Mouse (Mus musculus): ENCODE measurements around the gene Olfr559. TPM values are rescaled to one million over a fixed set of nuclear protein-coding genes. Genes with fewer than 3 reads are reported as not detected.

Gene Olfr559
- polyA plus RNA-seq (2012; rRNA removed) = not detected in 2 replicates

GRCm38 (mm10) chr7:102727391-102727790 is at the start of gene Olfr559:
TSS of gene Olfr559 (minus strand) at chr7:102727491.

GRCm38 (mm10) chr7:102770921-102771320 is 43.6 kb upstream of the Olfr559 start, which contains the start of gene Olfr561:
TSS of gene Olfr561 (plus strand) at chr7:102771221.

GRCm38 (mm10) chr7:102759266-102759665 is 32.0 kb upstream of the Olfr559 start, which contains the start of the genes Olfr560 and Olfr78:
TSS of gene Olfr560 (minus strand) at chr7:102759366.
TSS of gene Olfr78 (minus strand) at chr7:102759471.

GRCm38 (mm10) chr7:102718970-102719369 is 8.3 kb downstream of the Olfr559 start, which contains the start of gene Olfr33:
TSS of gene Olfr33 (minus strand) at chr7:102719070.

GRCm38 (mm10) chr7:102701915-102702314 is 25.4 kb downstream of the Olfr559 start, which contains the start of gene Olfr558:
TSS of gene Olfr558 (plus strand) at chr7:102702215.

GRCm38 (mm10) chr7:102695358-102696125 is 31.7 kb downstream of the Olfr559 start, which contains the start of gene Olfr557:
TSS of gene Olfr557 (plus strand) at chr7:102695910.

GRCm38 (mm10) chr7:102686944-102687501 is 40.3 kb downstream of the Olfr559 start, which contains the start of gene Trim68:
TSS of gene Trim68 (minus strand) at chr7:102687327.

Other genes with a start within 250 kb of the Olfr559 start
- not detected in 2 replicates for gene Olfr543, start 245.8 kb downstream of the Olfr559 start, polyA plus RNA-seq (2012; rRNA removed)
- not detected in 2 replicates for gene Olfr544, start 239.2 kb downstream of the Olfr559 start, polyA plus RNA-seq (2012; rRNA removed)
- gene Olfr545, start 227.9 kb downstream of the Olfr559 start, polyA plus RNA-seq (2012; rRNA removed) = not detected in 2 replicates
- gene Olfr547, start 192.7 kb downstream of the Olfr559 start, polyA plus RNA-seq (2012; rRNA removed) = not detected in 2 replicates
- gene Olfr548-ps1, start 186.6 kb downstream of the Olfr559 start, polyA plus RNA-seq (2012; rRNA removed) = not detected in 2 replicates
- gene Olfr549, start 177.6 kb downstream of the Olfr559 start, polyA plus RNA-seq (2012; rRNA removed) = not detected in 2 replicates
- 2.2 and 3.0 TPM in 2 replicates for gene Trim21, start 162.0 kb downstream of the Olfr559 start, polyA plus RNA-seq (2012; rRNA removed)
- gene Olfr550, start 156.0 kb downstream of the Olfr559 start, polyA plus RNA-seq (2012; rRNA removed) = not detected in 2 replicates
- not detected in 2 replicates for gene Olfr551, start 135.6 kb downstream of the Olfr559 start, polyA plus RNA-seq (2012; rRNA removed)
- 0.01 TPM in 1 of 2 replicates, not detected in the other for gene Olfr552, start 129.7 kb downstream of the Olfr559 start, polyA plus RNA-seq (2012; rRNA removed)
- gene Olfr553, start 109.3 kb downstream of the Olfr559 start, polyA plus RNA-seq (2012; rRNA removed) = not detected in 2 replicates
- not detected in 2 replicates for gene Olfr554, start 89.1 kb downstream of the Olfr559 start, polyA plus RNA-seq (2012; rRNA removed)
- not detected in 2 replicates for gene Olfr555, start 68.7 kb downstream of the Olfr559 start, polyA plus RNA-seq (2012; rRNA removed)
- gene Olfr556, start 62.6 kb downstream of the Olfr559 start, polyA plus RNA-seq (2012; rRNA removed) = not detected in 2 replicates
- gene Trim68, start 40.2 kb downstream of the Olfr559 start, polyA plus RNA-seq (2012; rRNA removed) = 14.8 and 22.7 TPM in 2 replicates
- not detected in 2 replicates for gene Olfr557, start 31.6 kb downstream of the Olfr559 start, polyA plus RNA-seq (2012; rRNA removed)
- 0.07 and 0.29 TPM in 2 replicates for gene Olfr558, start 25.3 kb downstream of the Olfr559 start, polyA plus RNA-seq (2012; rRNA removed)
- gene Olfr33, start 8.4 kb downstream of the Olfr559 start, polyA plus RNA-seq (2012; rRNA removed) = not detected in 2 replicates
- not detected in 2 replicates for gene Olfr560, start 31.9 kb upstream of the Olfr559 start, polyA plus RNA-seq (2012; rRNA removed)
- 0.09 and 0.43 TPM in 2 replicates for gene Olfr78, start 32.0 kb upstream of the Olfr559 start, polyA plus RNA-seq (2012; rRNA removed)
- not detected in 2 replicates for gene Olfr561, start 43.7 kb upstream of the Olfr559 start, polyA plus RNA-seq (2012; rRNA removed)
- gene Olfr564, start 76.0 kb upstream of the Olfr559 start, polyA plus RNA-seq (2012; rRNA removed) = not detected in 2 replicates
- gene Olfr566, start 131.3 kb upstream of the Olfr559 start, polyA plus RNA-seq (2012; rRNA removed) = not detected in 2 replicates
- gene Olfr568, start 149.6 kb upstream of the Olfr559 start, polyA plus RNA-seq (2012; rRNA removed) = not detected in 2 replicates
- not detected in 2 replicates for gene Olfr569, start 163.4 kb upstream of the Olfr559 start, polyA plus RNA-seq (2012; rRNA removed)
- gene Olfr570, start 167.1 kb upstream of the Olfr559 start, polyA plus RNA-seq (2012; rRNA removed) = 0.12 and 0.13 TPM in 2 replicates
- gene Olfr571, start 190.0 kb upstream of the Olfr559 start, polyA plus RNA-seq (2012; rRNA removed) = 0.09 TPM in 1 of 2 replicates, not detected in the other
- gene Olfr572, start 196.9 kb upstream of the Olfr559 start, polyA plus RNA-seq (2012; rRNA removed) = not detected in 2 replicates
- not detected in 2 replicates for gene Olfr573-ps1, start 215.1 kb upstream of the Olfr559 start, polyA plus RNA-seq (2012; rRNA removed)
- not detected in 2 replicates for gene Olfr574, start 221.0 kb upstream of the Olfr559 start, polyA plus RNA-seq (2012; rRNA removed)
- gene Olfr575, start 231.3 kb upstream of the Olfr559 start, polyA plus RNA-seq (2012; rRNA removed) = not detected in 2 replicates
- not detected in 2 replicates for gene Olfr576, start 235.2 kb upstream of the Olfr559 start, polyA plus RNA-seq (2012; rRNA removed)
- not detected in 2 replicates for gene Olfr577, start 248.5 kb upstream of the Olfr559 start, polyA plus RNA-seq (2012; rRNA removed)

All from central nervous system, embryonic 14 days (tissue).